Mouse (Mus musculus) gastrocnemius, postnatal 25 days (tissue): ENCODE measurements around the gene Ffar1. TPM values are rescaled to one million over a fixed set of nuclear protein-coding genes. Genes with fewer than 3 reads are reported as not detected.

Experiments used
- DNase-seq: peaks from one replicate; pipeline ENCODE4 v3.0.0; 2022
- long read RNA-seq, 2 experiments: library from polyadenylated mRNA; stranded (forward); transcript quantifications; one replicate each; pipeline ENCODE4 v2.0.0; 2021
- total RNA-seq, 2 experiments: library from RNA; stranded (reverse); gene quantifications; 1 replicate in 1 of 2; 2 replicates in 1 of 2; pipeline ENCODE4 v1.2.3; 2021

Gene Ffar1
- not detected for total RNA-seq
- long read RNA-seq, experiment 1 = 0 reads
- long read RNA-seq, experiment 2 = 0 reads

DNA sequence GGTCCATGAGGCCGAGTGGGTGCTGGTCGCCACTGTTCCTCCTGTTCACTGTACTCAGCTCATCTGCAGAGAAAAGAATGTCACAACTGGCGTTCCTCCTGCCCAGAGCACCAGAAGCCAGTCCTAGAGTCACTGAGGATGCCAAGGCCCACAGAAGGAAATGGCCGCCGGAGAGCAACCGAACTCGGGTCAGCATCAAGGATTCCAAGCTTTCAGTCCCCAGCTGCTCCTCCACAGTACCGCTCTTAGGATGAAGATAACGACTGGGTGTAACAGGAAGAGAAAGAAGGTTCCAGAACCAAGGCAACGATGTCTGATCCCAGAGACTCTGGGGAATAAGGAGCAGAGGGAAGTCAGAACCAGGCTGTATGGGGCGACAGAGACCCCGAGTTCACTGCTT, at the start of gene Ffar1:
Gene Ffar1 (minus strand): TSS at position 101 of the 400 bp plus-strand sequence.
- DNase-seq = no peak

DNA sequence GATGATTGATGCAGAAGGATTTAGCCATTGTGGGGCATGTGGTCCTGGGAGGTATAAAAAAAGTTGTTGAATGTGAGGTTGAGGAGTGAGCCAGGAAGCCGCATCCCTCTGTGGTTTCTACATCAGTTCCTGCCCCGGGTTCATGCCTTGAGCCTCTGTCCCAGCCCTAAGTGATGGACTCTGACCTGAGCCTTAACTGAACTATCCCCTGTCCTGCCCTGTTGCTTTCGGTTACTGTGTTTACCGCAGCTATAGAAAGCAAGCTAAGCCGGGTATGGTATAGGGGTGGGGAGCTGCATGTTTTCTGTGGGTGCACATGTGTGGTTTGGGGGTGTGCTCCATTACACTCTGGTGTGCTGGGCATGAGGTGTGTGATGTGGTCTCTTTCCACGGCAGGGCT, 48.4 kb upstream of the Ffar1 start:
- no peak for DNase-seq

DNA sequence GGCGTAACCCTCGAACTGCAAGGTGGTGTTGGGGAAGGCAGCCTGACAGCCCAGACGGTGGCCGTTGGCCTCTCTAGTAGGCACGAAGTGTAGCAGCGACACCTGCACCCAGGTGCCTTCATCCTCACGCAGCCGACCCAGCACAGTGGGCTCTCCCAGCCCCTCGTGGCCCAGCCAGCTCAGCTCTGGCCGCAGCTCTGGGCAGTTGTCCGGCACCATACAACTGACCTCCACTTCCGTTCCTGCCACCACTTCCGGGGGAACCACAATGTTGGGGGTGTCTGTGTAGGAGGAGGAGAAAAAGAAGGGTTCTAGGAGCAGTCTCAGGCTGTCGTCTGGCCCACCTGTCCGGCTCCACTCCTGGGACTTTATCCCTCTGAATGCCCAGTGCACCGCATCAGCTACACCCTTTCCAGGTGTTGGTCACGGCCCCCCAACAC, 47.6 kb upstream of the Ffar1 start:
- DNase-seq = no peak

- no peak for DNase-seq
These were observed 47.1 kb upstream of the Ffar1 start for GRCm38 (mm10) chr7:30908277-30908991.

DNA sequence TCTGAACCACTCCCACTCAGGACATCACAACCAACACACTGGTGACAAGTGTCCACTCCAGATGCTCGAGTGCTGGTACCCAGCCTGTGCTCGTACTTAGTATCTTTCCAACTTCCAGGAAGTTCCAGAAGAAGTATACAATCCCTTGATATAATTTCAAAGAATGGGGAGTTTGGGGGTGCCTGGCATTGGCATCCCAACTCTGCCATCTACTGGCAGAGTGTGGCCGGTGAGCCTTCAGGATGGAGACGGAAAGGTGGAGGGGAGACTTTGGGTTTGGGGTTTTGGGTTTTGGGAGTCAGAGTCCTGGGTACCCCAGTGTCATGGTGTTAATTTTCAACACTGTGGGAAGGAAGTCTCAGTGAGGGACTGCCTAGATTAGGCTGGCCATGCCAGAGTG, 42.7 kb upstream of the Ffar1 start:
- no peak for DNase-seq

DNA sequence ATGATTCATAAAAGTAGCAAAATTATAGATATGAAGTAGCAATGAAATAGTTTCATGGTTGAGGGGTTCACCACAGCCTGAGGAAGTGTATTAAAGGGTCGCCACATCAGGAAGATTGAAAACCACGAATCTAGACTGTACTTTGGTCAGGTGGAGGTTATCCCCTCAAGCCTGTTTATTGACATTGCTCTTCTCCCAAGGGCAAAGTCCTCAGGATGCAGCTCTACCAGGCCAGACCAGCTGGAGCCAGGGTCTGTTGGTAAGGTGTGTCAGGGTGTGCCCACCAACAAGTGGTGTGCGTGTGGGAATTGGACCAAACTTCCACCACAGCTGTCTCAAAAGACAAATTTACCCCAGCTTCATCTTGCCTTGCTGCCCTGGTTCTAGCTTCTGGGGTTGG, 33.9 kb upstream of the Ffar1 start:
- no peak for DNase-seq

GRCm38 (mm10) chr7:30892515-30892914, 31.2 kb upstream of the Ffar1 start:
- DNase-seq = no peak

GRCm38 (mm10) chr7:30891746-30892145, 30.4 kb upstream of the Ffar1 start:
- no peak for DNase-seq

GRCm38 (mm10) chr7:30890681-30891080, 29.3 kb upstream of the Ffar1 start:
- DNase-seq = no peak

- DNase-seq = no peak
These were observed 27.4 kb upstream of the Ffar1 start for GRCm38 (mm10) chr7:30888786-30889185.

DNA sequence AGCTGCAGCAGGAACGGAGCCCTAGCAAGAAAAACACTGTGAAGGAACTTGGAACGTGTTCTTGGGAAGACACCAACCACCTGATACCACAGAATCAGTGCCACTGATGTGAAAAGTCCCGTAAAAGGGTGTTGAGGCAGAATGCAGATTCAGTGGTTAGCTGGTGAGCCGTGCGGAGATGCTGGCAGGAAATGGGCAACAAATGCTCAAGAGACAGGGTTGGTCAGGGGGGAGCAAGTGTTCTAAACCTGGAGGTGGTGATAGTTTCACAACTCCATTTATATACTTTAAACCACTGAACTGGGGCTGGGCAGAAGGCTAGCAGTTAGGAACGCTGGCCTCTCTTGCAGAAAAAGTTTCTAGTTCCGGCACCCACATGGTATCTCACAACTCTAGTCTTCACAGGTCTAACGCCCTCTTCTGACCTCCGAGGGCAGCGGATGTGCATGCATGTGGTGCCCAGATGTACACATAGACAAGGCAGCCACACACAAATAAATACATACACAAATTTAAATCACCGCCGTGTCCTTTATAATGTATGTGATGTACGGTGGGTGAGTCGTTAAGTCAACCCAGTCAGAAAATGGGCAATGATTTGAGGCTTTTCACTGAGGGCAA, 26.3 kb upstream of the Ffar1 start:
- DNase-seq = no peak

DNA sequence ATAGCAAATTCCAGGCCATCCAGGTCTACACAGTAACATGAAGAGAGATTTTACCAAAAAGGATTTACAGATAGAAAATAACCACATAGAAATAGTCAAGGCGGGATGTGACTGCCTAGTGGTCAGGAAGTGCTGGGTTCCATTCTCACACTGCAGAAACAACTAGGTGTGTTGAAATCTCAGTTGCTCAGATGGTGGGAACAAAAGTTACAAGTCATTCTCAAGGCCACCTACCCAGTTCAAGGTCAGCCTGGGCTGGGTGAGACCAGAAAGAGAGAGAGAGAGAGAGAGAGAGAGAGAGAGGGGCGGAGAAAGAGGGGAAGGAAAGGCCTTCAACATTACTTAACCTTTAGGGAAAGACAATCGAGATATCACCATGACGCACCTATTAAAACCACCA, 25.5 kb upstream of the Ffar1 start:
- DNase-seq = no peak

GRCm38 (mm10) chr7:30884047-30884446, 22.7 kb upstream of the Ffar1 start:
- no peak for DNase-seq

- no peak for DNase-seq
These were observed 20.0 kb upstream of the Ffar1 start for GRCm38 (mm10) chr7:30881367-30881766.

- DNase-seq = no peak
These were observed 18.8 kb upstream of the Ffar1 start, which contains the start of gene Cd22 for GRCm38 (mm10) chr7:30880176-30880575. Cd22 (minus strand) TSS chr7:30880342.

DNA sequence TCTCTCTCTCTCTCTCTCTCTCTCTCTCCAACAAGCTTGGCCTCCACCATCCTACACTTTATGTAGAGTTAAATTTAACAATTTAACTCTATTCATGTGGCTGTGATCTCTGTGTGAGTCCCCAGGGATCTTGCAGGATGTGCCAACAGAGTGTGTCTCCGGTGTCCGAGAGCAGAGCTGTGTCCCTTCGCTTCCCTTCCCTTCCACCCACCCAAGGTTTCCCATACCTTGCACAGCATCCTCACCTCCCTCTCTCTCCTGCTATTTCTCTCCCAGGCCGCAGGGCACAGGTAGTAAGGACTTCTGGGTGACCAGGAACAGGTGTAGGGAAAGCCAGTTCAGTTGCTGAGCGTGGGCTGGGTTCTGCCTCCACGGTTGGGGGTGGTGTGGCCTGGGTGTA, 17.6 kb upstream of the Ffar1 start:
- no peak for DNase-seq

- DNase-seq = peak; percentile 30
These were observed 11.7 kb upstream of the Ffar1 start for GRCm38 (mm10) chr7:30873083-30873482.

DNA sequence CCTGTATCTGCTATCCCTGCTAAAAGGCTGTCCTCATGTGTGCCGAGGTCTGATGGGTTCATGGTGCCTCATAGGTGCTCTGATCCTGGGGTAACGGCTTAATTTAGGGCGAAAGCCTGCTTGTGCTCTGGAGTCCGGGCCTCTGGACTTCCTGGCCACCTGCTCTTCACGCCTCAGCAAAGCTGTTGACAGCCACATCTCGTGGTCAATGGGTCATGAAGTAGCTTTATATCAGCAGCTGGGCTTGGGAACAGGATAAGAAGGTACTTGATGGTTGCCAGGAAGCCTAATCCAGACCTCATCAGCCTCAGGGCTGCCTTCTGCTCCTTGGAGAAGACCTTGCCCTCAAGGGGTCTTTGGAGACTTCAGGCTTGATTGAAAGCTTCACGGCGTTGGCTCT, 2.0 kb upstream of the Ffar1 start:
- no peak for DNase-seq

DNA sequence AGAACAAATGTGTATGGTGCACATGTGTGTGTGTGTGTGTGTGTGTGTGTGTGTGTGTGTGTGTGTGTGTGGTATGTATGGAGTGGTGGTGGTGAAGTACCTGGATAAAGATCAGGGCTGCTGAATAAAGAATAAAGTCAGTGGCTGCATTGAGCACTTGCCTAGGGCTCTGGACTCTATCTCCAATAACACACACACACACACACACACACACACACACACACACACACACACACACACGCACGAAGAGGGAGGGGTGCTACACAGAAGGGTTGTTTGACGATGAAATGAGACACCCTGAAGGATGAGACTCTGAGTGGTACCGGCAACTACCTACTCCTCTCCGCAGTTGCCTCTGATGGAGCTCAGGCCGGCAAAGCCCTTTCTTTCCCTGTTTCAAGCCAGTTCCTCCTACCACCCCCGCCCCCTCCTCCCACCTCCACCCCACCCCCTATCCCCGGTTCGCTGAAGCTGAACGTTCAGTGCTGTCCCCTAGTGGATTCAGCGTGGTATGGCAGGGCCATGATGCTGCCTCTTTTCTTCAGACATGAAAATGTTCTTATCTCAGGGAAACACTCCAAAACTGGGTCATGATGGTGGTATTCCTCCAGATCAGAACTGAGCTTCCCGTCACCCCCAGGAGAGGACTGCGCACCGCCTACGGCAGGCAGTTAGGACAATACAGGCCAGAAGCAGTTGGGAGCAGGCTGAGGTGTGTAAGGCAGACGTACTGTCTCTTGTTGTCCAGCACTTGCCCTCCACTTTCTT, 1.5 kb downstream of the Ffar1 start:
- DNase-seq = no peak

DNA sequence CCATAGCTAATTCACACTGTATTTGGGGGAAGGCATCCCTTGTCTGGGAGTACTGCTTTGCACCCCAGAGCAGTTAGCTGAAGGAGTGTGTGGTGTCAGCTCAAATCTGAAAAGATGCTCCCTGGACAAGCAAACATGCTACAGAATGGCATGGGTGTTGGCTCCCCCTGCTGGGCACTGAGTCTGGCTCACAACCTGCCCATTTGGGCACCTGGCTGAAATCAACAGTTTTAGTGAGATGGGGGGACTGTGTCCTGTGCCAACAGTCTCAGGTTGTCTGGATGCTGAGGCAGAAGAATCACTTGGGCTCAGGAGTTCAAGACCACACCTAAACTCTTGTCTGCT, 2.1 kb downstream of the Ffar1 start:
- no peak for DNase-seq

DNA sequence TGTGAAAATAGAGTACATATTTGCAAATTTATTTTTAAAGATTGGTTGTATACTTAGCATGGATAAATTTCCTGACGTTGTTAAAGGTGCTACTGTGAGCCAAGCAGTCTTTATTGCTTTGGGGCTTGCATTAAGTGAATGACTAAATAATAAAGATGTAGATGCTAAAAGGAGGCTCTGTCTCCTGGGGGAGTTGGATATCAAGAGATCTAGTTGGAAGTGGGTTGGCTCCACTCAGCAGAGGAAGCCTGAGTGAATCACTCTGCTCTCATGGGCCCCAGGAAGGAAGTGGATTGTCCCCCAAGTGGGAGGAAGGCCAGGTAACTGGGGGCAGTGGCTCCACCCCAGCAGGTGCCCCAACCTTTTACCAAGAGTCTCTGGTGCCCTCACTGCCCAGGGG, 3.6 kb downstream of the Ffar1 start:
- DNase-seq = no peak

DNA sequence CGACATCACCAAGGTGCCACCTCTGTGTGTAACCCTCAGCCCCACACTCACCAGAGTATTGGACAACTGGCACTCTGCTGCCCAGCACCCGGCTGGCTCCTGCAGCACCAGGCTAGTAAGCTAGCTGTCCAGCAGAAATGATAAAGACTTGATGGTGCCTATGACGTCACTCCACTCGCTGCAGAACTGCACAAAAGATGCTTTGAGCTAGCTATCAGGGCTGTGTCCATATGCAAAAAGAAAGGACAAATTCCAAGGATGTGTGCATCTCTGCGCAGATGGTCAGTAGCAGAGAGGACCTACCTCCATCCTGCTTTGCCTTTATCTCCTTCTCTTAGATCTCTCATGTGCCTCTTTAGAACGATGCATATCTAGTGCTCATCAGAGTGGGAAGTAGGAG, 5.3 kb downstream of the Ffar1 start, which contains the start of gene Ffar3:
Gene Ffar3 (minus strand): TSS at position 101 of the 400 bp plus-strand sequence.
- DNase-seq = no peak

DNA sequence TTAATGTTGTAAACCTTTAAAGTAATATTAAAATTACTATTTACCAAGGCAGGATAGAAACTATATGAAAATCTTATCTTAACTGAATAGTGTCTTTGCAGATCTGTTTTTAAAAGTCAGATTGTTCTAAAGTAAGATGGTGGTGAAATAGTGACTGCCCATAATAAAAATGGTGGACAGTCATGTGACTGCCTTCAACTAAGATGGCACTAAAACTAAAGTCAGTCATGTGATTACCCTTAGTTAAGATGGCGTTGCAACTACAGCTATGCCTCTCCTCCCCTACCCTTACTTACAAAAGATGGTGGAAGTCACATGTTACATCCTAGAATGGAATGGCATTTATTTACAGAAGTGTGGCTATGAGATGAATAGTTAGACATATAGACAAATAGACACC, 9.9 kb downstream of the Ffar1 start:
- DNase-seq = no peak
